Mouse (Mus musculus): ENCODE results near the gene Clstn1. TPM values are rescaled to one million over a fixed set of nuclear protein-coding genes. Genes with fewer than 3 reads are reported as not detected.

Clstn1 gene
- polyA plus RNA-seq, 1 experiment from 2014 or later, result 19.1 TPM

DNA sequence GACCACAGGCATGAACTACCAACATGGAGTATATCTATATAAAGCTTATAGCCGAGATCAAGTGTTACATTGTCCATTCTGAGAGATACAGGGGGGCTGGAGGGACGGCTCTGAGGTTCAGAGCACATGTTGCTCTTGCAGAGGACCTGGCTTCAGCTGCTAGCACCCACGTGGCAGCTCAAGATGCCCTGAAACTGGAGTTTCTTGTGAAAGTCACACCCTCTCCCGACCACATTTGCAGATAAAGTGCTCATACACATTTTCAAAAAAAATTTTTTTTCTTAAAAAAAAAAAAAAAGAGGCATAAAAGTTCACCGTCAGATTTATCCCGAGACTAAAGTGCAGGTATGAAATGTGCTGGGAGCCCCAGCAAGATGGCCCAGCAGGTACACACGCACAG lies 74.3 kb downstream of the Clstn1 start:
- Histone ChIP-seq H3K4me3 (no peak overlapping the region), H3K9me3 (no peaks in the 10 kb centered on the region), H3K36me3 (0 out of 2 replicates have a peak, but pooled peaks cover 11% of the 10 kb centered on the region), H3K27ac (no peak overlapping the region), H3K4me1 (peaks cover 21% of the 10 kb centered on the region), H3K27me3 (ENCODE audit: insufficient read depth, poor library complexity, severe bottlenecking) (0 out of 2 replicates have a peak, but pooled peaks cover 10% of the 10 kb centered on the region)
- no peak for DNase-seq (ENCODE audit: low spot score)
- 81% methylated on average over 7 of the region's 7 CpGs for WGBS

DNA sequence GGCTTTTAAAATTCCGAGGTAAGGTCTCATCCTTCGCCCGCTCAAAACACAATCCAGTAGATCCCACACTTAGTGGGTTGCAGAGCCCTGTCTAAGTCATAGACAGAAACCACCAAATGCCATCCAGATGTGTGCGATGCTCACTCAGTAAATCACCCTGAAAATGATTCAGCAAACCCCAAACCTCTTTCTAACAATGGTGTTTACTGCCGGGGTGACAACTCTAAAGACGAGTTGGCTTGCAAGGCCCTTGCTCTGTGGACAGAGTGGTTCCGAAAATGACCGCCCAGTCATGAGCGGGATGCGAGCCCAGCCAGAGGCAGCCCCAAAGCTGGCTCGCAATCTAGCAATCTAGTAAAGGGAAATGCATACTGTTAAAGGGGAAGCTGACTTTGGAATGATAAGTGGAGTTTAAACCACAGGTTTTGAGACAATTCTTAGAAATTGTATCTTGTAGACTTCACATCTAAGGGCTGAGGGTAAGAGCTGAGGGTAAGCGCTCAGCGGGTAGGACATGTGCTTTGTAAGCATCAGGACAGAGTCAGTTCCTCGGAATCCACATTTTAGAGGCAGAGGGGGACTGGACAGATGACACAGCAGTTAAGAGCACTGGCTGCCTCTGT lies 75.8 kb downstream of the Clstn1 start:
- 84% methylated on average over 14 of the region's 14 CpGs for WGBS
- H3K4me1 ChIP-seq, result peaks cover 21% of the 10 kb centered on the region
- no peak overlapping the region for H3K27ac ChIP-seq
- H3K9me3 ChIP-seq, result no peaks in the 10 kb centered on the region
- H3K27me3 ChIP-seq (ENCODE audit: insufficient read depth, poor library complexity, severe bottlenecking), result 0 out of 2 replicates have a peak, but pooled peaks cover 10% of the 10 kb centered on the region
- H3K36me3 ChIP-seq, result 0 out of 2 replicates have a peak, but pooled peaks cover 6% of the 10 kb centered on the region
- no peak for DNase-seq (ENCODE audit: low spot score)
- H3K4me3 ChIP-seq, result no peak overlapping the region

DNA sequence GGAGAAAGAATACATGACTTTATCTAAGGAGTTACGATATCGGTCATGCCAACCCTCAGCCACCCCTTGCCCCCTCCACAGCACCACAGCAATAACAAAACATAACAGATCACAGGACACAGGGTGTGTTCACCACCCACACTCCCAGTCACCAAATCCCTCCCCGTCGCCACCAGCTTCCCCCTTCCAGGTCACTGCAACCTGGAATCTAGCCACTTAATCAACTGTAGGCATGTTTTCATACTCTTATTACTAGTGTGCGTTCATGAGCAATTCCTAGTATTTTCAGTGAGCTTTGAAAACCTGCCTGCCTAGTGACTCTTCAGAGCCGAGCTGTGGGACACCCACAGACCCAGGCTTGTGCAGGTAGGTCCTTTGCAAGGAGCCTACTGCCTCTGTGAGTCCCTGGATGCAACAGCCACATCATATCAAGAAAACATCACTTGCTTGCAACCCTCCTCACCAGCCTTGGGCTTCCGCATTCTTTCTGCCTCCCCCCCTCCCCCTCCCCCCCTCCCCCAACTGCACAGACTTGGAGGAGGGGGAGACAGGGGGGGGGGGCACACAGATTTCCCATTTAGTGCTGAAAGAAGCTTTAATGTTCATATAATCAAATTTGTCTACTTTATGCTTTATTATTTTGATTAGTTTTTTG lies 77.7 kb downstream of the Clstn1 start:
- H3K9me3 ChIP-seq, result no peaks in the 10 kb centered on the region
- H3K27me3 ChIP-seq (ENCODE audit: insufficient read depth, poor library complexity, severe bottlenecking), result no peaks in the 10 kb centered on the region
- no peak overlapping the region for H3K27ac ChIP-seq
- peaks cover 17% of the 10 kb centered on the region; the same call in 1 of the 2 replicates for H3K4me1 ChIP-seq
- no peak overlapping the region for H3K4me3 ChIP-seq
- 72% methylated on average over 7 of the region's 7 CpGs for WGBS
- no peak for DNase-seq (ENCODE audit: low spot score)
- 0 out of 2 replicates have a peak, but pooled peaks cover 2% of the 10 kb centered on the region for H3K36me3 ChIP-seq

DNA sequence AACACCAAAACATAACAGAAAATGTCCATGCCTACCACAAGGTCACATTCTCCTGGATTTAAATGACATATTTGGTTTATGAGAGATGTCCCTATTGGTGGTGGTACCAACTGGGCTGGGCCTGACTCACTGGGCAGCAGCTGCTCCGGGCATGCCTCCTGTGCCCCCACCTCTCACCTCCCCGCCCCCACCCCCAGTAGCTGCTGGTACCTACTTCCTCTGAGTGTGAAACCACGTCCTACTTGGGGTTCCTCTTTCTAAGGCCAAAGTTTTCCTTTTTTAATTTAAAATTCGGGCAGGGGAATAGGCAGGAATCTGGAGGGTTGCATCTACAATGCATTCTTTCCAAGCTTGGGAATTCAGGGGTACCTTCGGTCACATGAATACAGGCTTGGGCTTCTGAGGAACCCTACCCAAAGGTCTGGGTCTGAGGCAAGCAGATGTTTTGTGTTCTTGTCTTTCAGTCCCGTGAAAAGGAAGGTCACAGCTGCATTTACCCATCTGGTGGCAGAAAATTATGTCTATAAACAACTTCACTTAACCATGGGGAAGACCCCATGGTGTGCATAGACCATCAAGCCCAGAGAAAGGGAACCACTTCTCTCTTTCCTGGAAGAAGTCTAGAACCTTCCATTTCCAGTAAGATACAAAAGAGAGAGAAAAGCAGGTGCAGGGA lies 78.9 kb downstream of the Clstn1 start:
- 71% methylated on average over 6 of the region's 6 CpGs for WGBS
- no peaks in the 10 kb centered on the region for H3K36me3 ChIP-seq
- no peak overlapping the region for H3K27ac ChIP-seq
- 0 out of 2 replicates have a peak, but pooled peaks cover 9% of the 10 kb centered on the region for H3K4me1 ChIP-seq
- no peaks in the 10 kb centered on the region for H3K27me3 ChIP-seq (ENCODE audit: insufficient read depth, poor library complexity, severe bottlenecking)
- DNase-seq (ENCODE audit: low spot score), result no peak
- H3K4me3 ChIP-seq, result no peak overlapping the region
- no peaks in the 10 kb centered on the region for H3K9me3 ChIP-seq

DNA sequence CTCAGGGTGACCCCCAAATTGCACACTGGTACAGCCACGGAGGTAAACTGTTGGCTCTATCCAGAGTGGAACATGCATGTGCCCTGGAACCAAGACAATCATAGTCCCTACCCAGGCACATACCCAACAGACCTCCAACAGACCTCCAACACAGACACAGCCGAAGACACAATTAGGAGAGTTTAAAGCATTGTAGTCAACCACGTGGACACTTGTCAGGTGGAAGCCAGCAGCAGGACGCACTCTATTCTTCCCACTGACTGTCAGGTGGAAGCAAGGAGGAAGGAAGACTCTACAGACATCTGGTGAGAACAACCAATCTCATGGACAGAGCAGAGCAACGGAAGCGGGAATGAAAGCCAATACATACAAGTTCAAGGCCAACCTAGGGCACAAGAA lies 79.4 kb downstream of the Clstn1 start:
- no peaks in the 10 kb centered on the region for H3K36me3 ChIP-seq
- no peak overlapping the region for H3K4me3 ChIP-seq
- H3K4me1 ChIP-seq, result 0 out of 2 replicates have a peak, but pooled peaks cover 9% of the 10 kb centered on the region
- WGBS, result 83% methylated on average over 6 of the region's 6 CpGs
- no peaks in the 10 kb centered on the region for H3K9me3 ChIP-seq
- H3K27ac ChIP-seq, result no peak overlapping the region
- no peaks in the 10 kb centered on the region for H3K27me3 ChIP-seq (ENCODE audit: insufficient read depth, poor library complexity, severe bottlenecking)
- DNase-seq (ENCODE audit: low spot score), result no peak

DNA sequence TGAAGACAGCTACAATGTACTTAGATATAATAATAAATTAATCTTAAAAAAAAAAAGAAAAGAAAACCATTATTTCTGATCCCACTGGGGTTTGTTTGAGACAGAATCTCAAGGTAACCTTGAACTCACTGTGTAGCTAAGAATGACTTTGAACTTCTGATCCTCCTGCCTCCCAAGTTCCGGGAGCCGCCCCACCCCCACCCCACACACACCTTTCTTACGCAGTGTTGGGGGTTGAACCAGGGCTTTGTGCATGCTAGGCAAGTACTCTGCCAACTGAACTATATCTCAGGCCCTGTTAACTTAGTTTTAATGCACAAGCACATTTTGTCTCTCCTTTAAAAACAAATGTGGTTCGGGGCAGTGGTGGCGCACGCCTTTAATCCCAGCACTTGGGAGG lies 84.9 kb downstream of the Clstn1 start:
- no peaks in the 10 kb centered on the region for H3K9me3 ChIP-seq
- H3K27me3 ChIP-seq (ENCODE audit: insufficient read depth, poor library complexity, severe bottlenecking), result peaks cover 26% of the 10 kb centered on the region
- 95% methylated on average over 6 of the region's 6 CpGs for WGBS
- no peak for DNase-seq (ENCODE audit: low spot score)
- peaks cover 6% of the 10 kb centered on the region; the same call in 1 of the 2 replicates for H3K36me3 ChIP-seq
- H3K4me3 ChIP-seq, result no peak overlapping the region
- H3K4me1 ChIP-seq, result peaks cover 18% of the 10 kb centered on the region
- H3K27ac ChIP-seq, result no peak overlapping the region

DNA sequence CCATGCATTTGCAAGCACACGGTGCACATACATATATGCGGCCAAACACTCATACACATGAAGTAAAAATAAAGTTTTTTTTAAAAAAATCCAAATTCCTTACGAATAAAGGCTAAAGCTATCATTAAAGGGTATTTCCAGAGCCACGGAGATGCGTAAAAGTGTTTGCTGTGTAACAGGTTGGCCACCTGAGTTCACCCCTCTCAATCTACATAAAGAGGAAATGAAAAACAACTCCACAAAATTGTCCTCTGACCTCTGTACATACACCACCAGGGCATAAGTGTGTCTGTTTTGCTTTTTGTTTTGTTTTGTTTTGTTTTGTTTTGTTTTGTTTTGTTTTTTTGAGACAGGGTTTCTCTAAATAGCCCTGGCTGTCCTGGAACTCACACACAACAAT lies 86.5 kb downstream of the Clstn1 start:
- Histone ChIP-seq H3K4me1 (peaks cover 17% of the 10 kb centered on the region), H3K36me3 (peaks cover 6% of the 10 kb centered on the region; the same call in 1 of the 2 replicates), H3K9me3 (no peaks in the 10 kb centered on the region), H3K27ac (no peak overlapping the region), H3K27me3 (ENCODE audit: insufficient read depth, poor library complexity, severe bottlenecking) (peaks cover 31% of the 10 kb centered on the region), H3K4me3 (no peak overlapping the region)
- DNase-seq (ENCODE audit: low spot score), result no peak
- 89% methylated on average over 5 of the region's 5 CpGs for WGBS

DNA sequence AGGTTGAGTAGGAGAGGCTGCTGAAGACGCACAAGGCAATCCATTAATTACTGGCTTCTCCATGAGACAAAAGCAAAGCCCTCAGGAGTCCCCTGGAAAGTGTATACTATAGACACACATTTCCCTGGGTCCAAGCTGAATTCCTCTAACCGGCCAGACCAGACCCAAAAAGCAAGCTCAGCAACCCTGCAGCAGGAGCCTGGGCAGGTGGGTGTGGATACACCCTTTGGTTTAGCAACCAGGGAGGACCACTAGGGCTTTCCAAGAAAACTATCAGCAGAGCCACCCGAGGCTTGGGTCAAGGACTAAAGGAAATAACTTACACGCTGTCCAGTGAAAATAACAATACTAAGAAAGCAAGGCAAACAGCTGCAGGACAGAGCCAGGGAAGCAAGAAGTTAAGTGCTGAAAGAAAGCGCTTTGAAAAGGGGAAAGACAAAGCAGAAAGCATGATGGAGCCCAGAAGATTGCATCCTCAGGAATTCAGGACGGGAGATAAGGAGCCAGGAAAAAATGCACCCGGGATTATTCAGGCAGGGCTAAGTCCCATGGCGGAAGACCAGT lies 88.6 kb downstream of the Clstn1 start:
- H3K27ac ChIP-seq, result peak overlapping the region; percentile 77
- peak overlapping the region; percentile 76 for H3K4me3 ChIP-seq
- 13% methylated on average over 8 of the region's 8 CpGs for WGBS
- no peak for DNase-seq (ENCODE audit: low spot score)
- no peaks in the 10 kb centered on the region for H3K9me3 ChIP-seq
- peaks cover 31% of the 10 kb centered on the region for H3K27me3 ChIP-seq (ENCODE audit: insufficient read depth, poor library complexity, severe bottlenecking)
- peaks cover 17% of the 10 kb centered on the region for H3K4me1 ChIP-seq
- H3K36me3 ChIP-seq, result peaks cover 6% of the 10 kb centered on the region; the same call in 1 of the 2 replicates

DNA sequence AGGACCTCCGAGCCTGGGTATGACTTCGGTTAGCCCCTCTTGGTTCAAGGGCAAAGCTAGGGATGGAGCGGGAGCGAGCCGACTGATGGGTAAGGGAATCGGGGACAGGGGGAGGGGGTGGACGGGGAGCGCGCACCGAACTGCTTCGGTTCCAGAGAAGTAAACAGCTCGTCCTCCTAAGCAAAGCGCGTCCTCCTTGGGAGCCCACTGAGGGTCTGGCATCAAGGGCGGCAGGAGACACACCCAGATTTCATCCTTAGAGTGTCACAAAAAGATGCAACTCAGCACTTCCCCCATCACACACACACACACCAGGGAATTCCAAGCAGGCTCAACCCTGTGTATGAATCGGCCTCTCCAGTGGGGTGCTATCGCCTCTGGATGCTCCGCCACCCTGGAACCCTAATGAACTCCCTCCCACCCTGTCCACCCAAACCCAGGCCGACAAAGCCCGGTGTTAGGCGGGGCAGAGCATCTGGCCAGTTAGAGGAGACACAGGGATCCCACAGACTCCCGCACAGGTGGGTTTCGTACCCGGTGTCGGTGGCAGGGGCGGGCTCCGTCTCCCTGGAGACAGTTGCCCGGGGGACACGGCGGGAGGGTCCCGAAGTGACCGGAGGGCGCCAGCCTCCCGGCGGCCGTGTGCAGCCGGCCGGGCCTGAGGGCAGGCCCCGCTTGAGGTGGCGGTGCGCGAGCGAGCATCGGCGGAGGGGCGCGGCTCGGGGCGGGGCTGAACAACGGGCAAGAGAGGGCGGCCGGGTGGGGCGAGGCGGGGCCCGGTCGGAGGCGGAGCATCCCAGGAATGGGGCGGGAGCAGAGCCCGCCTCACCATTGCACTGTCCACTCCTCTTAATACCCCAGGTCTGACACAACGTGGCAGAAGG lies 89.4 kb downstream of the Clstn1 start:
- DNase-seq (ENCODE audit: low spot score), result peak; percentile 91
- peaks cover 31% of the 10 kb centered on the region for H3K27me3 ChIP-seq (ENCODE audit: insufficient read depth, poor library complexity, severe bottlenecking)
- H3K36me3 ChIP-seq, result peaks cover 6% of the 10 kb centered on the region; the same call in 1 of the 2 replicates
- H3K27ac ChIP-seq, result peak overlapping the region; percentile 77
- H3K4me1 ChIP-seq, result peaks cover 17% of the 10 kb centered on the region
- WGBS, result 1% methylated on average over 60 of the region's 60 CpGs
- H3K4me3 ChIP-seq, result peak overlapping the region; percentile 76
- no peaks in the 10 kb centered on the region for H3K9me3 ChIP-seq

DNA sequence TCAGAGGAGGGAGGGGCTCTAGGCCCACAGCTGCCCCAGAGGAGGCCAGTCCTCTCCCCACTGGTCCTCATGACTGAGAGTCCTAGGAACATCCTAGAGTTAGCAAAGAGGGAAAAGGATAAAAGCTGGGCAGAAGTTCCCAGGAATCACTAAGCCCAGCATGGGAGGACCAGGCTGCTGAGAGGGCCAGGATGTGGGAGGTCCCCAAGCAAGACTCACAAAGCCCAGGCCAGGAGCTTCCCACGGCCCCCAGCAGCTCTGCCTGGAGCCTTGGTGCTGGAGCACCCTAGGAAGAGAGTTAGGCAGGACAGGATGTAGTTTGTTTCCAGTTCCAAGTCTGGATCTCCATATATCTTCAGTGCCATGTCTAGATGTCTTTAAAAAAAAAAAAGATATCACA lies 91.7 kb downstream of the Clstn1 start:
- no peak overlapping the region for H3K27ac ChIP-seq

DNA sequence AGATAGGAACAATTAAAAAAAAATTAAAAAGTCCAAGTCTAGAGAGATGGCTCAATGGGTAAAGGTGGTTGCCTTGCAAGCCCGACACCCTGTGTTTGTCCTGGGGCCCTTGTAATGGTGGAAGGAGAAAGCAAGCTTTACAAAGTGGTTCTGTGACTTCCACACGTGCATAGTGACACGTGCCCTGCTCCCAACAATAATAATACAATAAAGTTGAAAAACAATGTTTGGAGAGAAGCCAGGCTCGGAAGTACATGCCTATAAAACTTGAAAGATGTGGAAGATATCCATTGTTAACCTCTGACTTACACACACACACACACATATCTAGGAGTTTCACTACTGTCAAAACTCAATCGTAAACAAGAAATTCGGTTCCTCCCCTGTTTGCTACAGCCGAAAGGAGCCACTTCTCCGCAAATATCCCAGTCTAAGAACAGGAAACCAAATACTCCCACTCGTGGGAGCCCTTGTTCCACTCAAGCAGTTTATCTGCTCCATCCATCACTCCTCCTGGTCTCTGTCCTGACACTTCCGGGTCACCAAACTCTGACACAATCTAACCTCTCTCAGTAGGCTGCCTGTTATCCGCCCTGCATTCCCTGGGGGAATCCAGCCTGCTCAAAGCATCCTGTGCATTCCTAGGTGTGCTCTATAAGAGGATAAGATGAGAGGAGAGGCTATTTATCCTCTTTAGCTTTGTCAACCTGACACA lies 92.9 kb downstream of the Clstn1 start:
- Histone ChIP-seq H3K27ac (no peak overlapping the region), H3K27me3 (ENCODE audit: insufficient read depth, poor library complexity, severe bottlenecking) (peaks cover 37% of the 10 kb centered on the region), H3K4me1 (peaks cover 17% of the 10 kb centered on the region), H3K9me3 (no peaks in the 10 kb centered on the region), H3K36me3 (no peaks in the 10 kb centered on the region), H3K4me3 (no peak overlapping the region)
- WGBS, result 65% methylated on average over 11 of the region's 11 CpGs
- DNase-seq (ENCODE audit: low spot score), result no peak

More for the DNA sequence above, 91.7 kb downstream of the Clstn1 start:
- Histone ChIP-seq H3K4me3 (no peak overlapping the region), H3K4me1 (peaks cover 17% of the 10 kb centered on the region), H3K27me3 (ENCODE audit: insufficient read depth, poor library complexity, severe bottlenecking) (peaks cover 35% of the 10 kb centered on the region), H3K9me3 (no peaks in the 10 kb centered on the region), H3K36me3 (peaks cover 6% of the 10 kb centered on the region; the same call in 1 of the 2 replicates)
- no peak for DNase-seq (ENCODE audit: low spot score)
- WGBS, result 52% methylated on average over 1 of the region's 1 CpGs
